Mouse (Mus musculus) spleen, adult 2 months (tissue): ENCODE results near the gene Ets1.

ENCODE experiments used
- CTCF ChIP-seq: fragments of 200-500 bp; IDR thresholded peaks from 2 replicates; pipeline ENCODE4 v1.5.1; 2011; ENCODE audit warnings: mild to moderate bottlenecking, inconsistent platforms; ENCODE audit not compliant: insufficient read depth, insufficient read length, insufficient replicate concordance; ENCODE audit errors: extremely low read depth
- POLR2A ChIP-seq: fragments of 200-500 bp; IDR thresholded peaks from 2 replicates; pipeline ENCODE4 v1.6.1; 2011; ENCODE audit warnings: low read depth, low read length, inconsistent platforms

- TF ChIP-seq CTCF (no peak), POLR2A (no peak)
Observed at GRCm38 (mm10) chr9:32743157-32743556, 107.1 kb downstream of the Ets1 start.
